Mouse (Mus musculus): Measurements from ENCODE around the gene Bmpr2. TPM values are rescaled to one million over a fixed set of nuclear protein-coding genes. Genes with fewer than 3 reads are reported as not detected.
A peak's percentile ranks its signal among the peaks of the same experiment; 100 is the strongest.

The Bmpr2 gene
- total RNA-seq, 2 experiments from 2014 or later: 46.8 to 47.8 TPM

- H3K4me3 ChIP-seq: peak overlapping the region; percentile 92
- no peak for TF ChIP-seq CTCF (IDR thresholded peaks at IDR 0.05)
- intact Hi-C loops (cut with DNase I): loop anchor here (5.0 kb wide), 1 partner anchor 75 kb away; no protein-coding TSS in a partner anchor
- peak; percentile 63 for DNase-seq
- peak overlapping the region; percentile 99 for H3K27ac ChIP-seq
Measured at GRCm38 (mm10) chr1:59762651-59763163, 493 bp upstream of the Bmpr2 start.

- intact Hi-C loops (cut with DNase I): loop anchor here (5.0 kb wide), 1 partner anchor 73 kb away; no protein-coding TSS in a partner anchor
- DNase-seq: peak; percentile 72
- TF ChIP-seq CTCF (IDR thresholded peaks at IDR 0.05): no peak
- H3K27ac ChIP-seq: peak overlapping the region; percentile 99
- H3K4me3 ChIP-seq: peak overlapping the region; percentile 92
Measured at GRCm38 (mm10) chr1:59763781-59764251, 616 bp downstream of the Bmpr2 start.

- intact Hi-C loops (cut with DNase I): loop anchor here (5.0 kb wide), 1 partner anchor 73 kb away; no protein-coding TSS in a partner anchor
- Histone ChIP-seq H3K27ac (peak overlapping the region; percentile 99), H3K4me3 (peak overlapping the region; percentile 92)
- TF ChIP-seq CTCF (IDR thresholded peaks at IDR 0.05): peak; percentile 32
- DNase-seq: peak; percentile 74
Measured at GRCm38 (mm10) chr1:59764407-59764971, 1.3 kb downstream of the Bmpr2 start.

- intact Hi-C loops (cut with DNase I): loop anchor here (5.0 kb wide), 1 partner anchor 37 kb away; no protein-coding TSS in a partner anchor
- TF ChIP-seq CTCF (IDR thresholded peaks at IDR 0.05): no peak
- peak overlapping the region; percentile 92 for H3K4me3 ChIP-seq
- DNase-seq: no peak
- H3K27ac ChIP-seq: peak overlapping the region; percentile 99
Measured at GRCm38 (mm10) chr1:59765279-59765678, 2.1 kb downstream of the Bmpr2 start.

- no peak for TF ChIP-seq CTCF (IDR thresholded peaks at IDR 0.05)
- peak overlapping the region; percentile 92 for H3K4me3 ChIP-seq
- no peak for DNase-seq
- intact Hi-C loops (cut with DNase I): loop anchor here (5.0 kb wide), 1 partner anchor 36 kb away; no protein-coding TSS in a partner anchor
- peak overlapping the region; percentile 99 for H3K27ac ChIP-seq
Measured at GRCm38 (mm10) chr1:59766626-59767025, 3.4 kb downstream of the Bmpr2 start.

GRCm38 (mm10) chr1:59771871-59772270, 8.7 kb downstream of the Bmpr2 start:
- Histone ChIP-seq H3K4me3 (peak overlapping the region; percentile 11; the same call in 1 of the 2 replicates), H3K27ac (peak overlapping the region; percentile 71)
- DNase-seq: no peak
- no peak for TF ChIP-seq CTCF (IDR thresholded peaks at IDR 0.05)
- intact Hi-C loops (cut with DNase I): no loop called here

- no peak for TF ChIP-seq CTCF (IDR thresholded peaks at IDR 0.05)
- H3K27ac ChIP-seq: peak overlapping the region; percentile 8; the same call in 1 of the 2 replicates
- no peak overlapping the region for H3K4me3 ChIP-seq
- intact Hi-C loops (cut with DNase I): no loop called here
- DNase-seq: no peak
Measured at GRCm38 (mm10) chr1:59781080-59781479, 17.9 kb downstream of the Bmpr2 start.

GRCm38 (mm10) chr1:59788975-59789374, 25.8 kb downstream of the Bmpr2 start:
- H3K4me3 ChIP-seq: no peak overlapping the region
- H3K27ac ChIP-seq: no peak overlapping the region
- TF ChIP-seq CTCF (IDR thresholded peaks at IDR 0.05): no peak
- intact Hi-C loops (cut with DNase I): no loop called here
- no peak for DNase-seq

- intact Hi-C loops (cut with DNase I): no loop called here
- no peak for DNase-seq
- H3K4me3 ChIP-seq: no peak overlapping the region
- H3K27ac ChIP-seq: no peak overlapping the region
- peak; percentile 12 for TF ChIP-seq CTCF (IDR thresholded peaks at IDR 0.05)
Measured at GRCm38 (mm10) chr1:59789741-59790140, 26.5 kb downstream of the Bmpr2 start.

GRCm38 (mm10) chr1:59795336-59795735, 32.1 kb downstream of the Bmpr2 start:
- intact Hi-C loops (cut with DNase I): no loop called here
- peak; percentile 39 for DNase-seq
- H3K27ac ChIP-seq: peak overlapping the region; percentile 53

GRCm38 (mm10) chr1:59797865-59798264, 34.7 kb downstream of the Bmpr2 start:
- Histone ChIP-seq H3K27ac (peak overlapping the region; percentile 75), H3K4me3 (peak overlapping the region; percentile 17; the same call in 1 of the 2 replicates)
- DNase-seq: no peak
- no peak for TF ChIP-seq CTCF (IDR thresholded peaks at IDR 0.05)
- intact Hi-C loops (cut with DNase I): no loop called here

More at GRCm38 (mm10) chr1:59795336-59795735, 32.1 kb downstream of the Bmpr2 start:
- no peak for TF ChIP-seq CTCF (IDR thresholded peaks at IDR 0.05)
- no peak overlapping the region for H3K4me3 ChIP-seq

- no peak overlapping the region for H3K4me3 ChIP-seq
- no peak overlapping the region for H3K27ac ChIP-seq
- no peak for TF ChIP-seq CTCF (IDR thresholded peaks at IDR 0.05)
- DNase-seq: no peak
- intact Hi-C loops (cut with DNase I): loop anchor here (5.0 kb wide), 1 partner anchor 37 kb away; no protein-coding TSS in a partner anchor
Measured at GRCm38 (mm10) chr1:59804363-59804762, 41.2 kb downstream of the Bmpr2 start.

GRCm38 (mm10) chr1:59809921-59810320, 46.7 kb downstream of the Bmpr2 start:
- Histone ChIP-seq H3K27ac (no peak overlapping the region), H3K4me3 (no peak overlapping the region)
- intact Hi-C loops (cut with DNase I): no loop called here
- no peak for TF ChIP-seq CTCF (IDR thresholded peaks at IDR 0.05)
- no peak for DNase-seq

Measured in gastrocnemius, adult 2 months (tissue).